Mouse (Mus musculus): Measurements from ENCODE around the gene Elp4. TPM values are rescaled to one million over a fixed set of nuclear protein-coding genes. Genes with fewer than 3 reads are reported as not detected.

The Elp4 gene
- polyA plus RNA-seq, 1 experiment, result 2.9 TPM

GRCm38 (mm10) chr2:105669371-105669861 lies 234.9 kb downstream of the Elp4 start:
- Histone ChIP-seq H3K4me1 (ENCODE audit: control insufficient read depth, insufficient read depth, insufficient read length) (no peaks in the 10 kb centered on the region), H3K36me3 (ENCODE audit: control insufficient read depth, insufficient read depth, low read length) (no peaks in the 10 kb centered on the region), H3K27ac (ENCODE audit: insufficient read depth, low read length) (no peak overlapping the region), H3K27me3 (ENCODE audit: control insufficient read depth, insufficient read depth, low read length) (peaks cover 50% of the 10 kb centered on the region), H3K4me3 (ENCODE audit: extremely low read depth, insufficient read depth, insufficient read length) (no peak overlapping the region)
- DNase-seq (ENCODE audit: low read depth in 1 of 2, low spot score in 2 of 2), result no peak
- 4% methylated on average over 35 of the region's 35 CpGs for WGBS
- no peak for TF ChIP-seq CTCF (IDR thresholded peaks at IDR 0.05; ENCODE audit: extremely low read depth, insufficient read depth, insufficient read length, insufficient replicate concordance)
- TF ChIP-seq POLR2A (IDR thresholded peaks at IDR 0.05; ENCODE audit: low read depth, low read length), result no peak

GRCm38 (mm10) chr2:105668271-105669270 lies 235.8 kb downstream of the Elp4 start, which contains the start of gene Pax6:
Gene Pax6 (plus strand): TSS chr2:105668900.
- TF ChIP-seq CTCF (IDR thresholded peaks at IDR 0.05; ENCODE audit: extremely low read depth, insufficient read depth, insufficient read length, insufficient replicate concordance) (no peak), POLR2A (IDR thresholded peaks at IDR 0.05; ENCODE audit: low read depth, low read length) (no peak)
- WGBS, result 6% methylated on average over 44 of the region's 44 CpGs
- Histone ChIP-seq H3K4me1 (ENCODE audit: control insufficient read depth, insufficient read depth, insufficient read length) (no peaks in the 10 kb centered on the region), H3K4me3 (ENCODE audit: extremely low read depth, insufficient read depth, insufficient read length) (no peak within 1 kb of the TSS), H3K27ac (ENCODE audit: insufficient read depth, low read length) (no peak within 1 kb of the TSS), H3K27me3 (ENCODE audit: control insufficient read depth, insufficient read depth, low read length) (peaks cover 45% of the 10 kb centered on the region), H3K36me3 (ENCODE audit: control insufficient read depth, insufficient read depth, low read length) (no peaks in the 10 kb centered on the region)
- no peak for DNase-seq (ENCODE audit: low read depth in 1 of 2, low spot score in 2 of 2)

GRCm38 (mm10) chr2:105667626-105667950 lies 236.8 kb downstream of the Elp4 start:
- H3K36me3 ChIP-seq (ENCODE audit: control insufficient read depth, insufficient read depth, low read length), result no peaks in the 10 kb centered on the region
- no peaks in the 10 kb centered on the region for H3K4me1 ChIP-seq (ENCODE audit: control insufficient read depth, insufficient read depth, insufficient read length)
- H3K27ac ChIP-seq (ENCODE audit: insufficient read depth, low read length), result no peak overlapping the region
- H3K4me3 ChIP-seq (ENCODE audit: extremely low read depth, insufficient read depth, insufficient read length), result no peak overlapping the region
- DNase-seq (ENCODE audit: low read depth in 1 of 2, low spot score in 2 of 2), result no peak
- no peak for TF ChIP-seq CTCF (IDR thresholded peaks at IDR 0.05; ENCODE audit: extremely low read depth, insufficient read depth, insufficient read length, insufficient replicate concordance)
- TF ChIP-seq POLR2A (IDR thresholded peaks at IDR 0.05; ENCODE audit: low read depth, low read length), result no peak
- WGBS, result 3% methylated on average over 11 of the region's 11 CpGs
- H3K27me3 ChIP-seq (ENCODE audit: control insufficient read depth, insufficient read depth, low read length), result peaks cover 43% of the 10 kb centered on the region

GRCm38 (mm10) chr2:105666763-105667625 lies 237.4 kb downstream of the Elp4 start:
- 6% methylated on average over 41 of the region's 41 CpGs for WGBS
- H3K4me1 ChIP-seq (ENCODE audit: control insufficient read depth, insufficient read depth, insufficient read length), result no peaks in the 10 kb centered on the region
- peaks cover 39% of the 10 kb centered on the region for H3K27me3 ChIP-seq (ENCODE audit: control insufficient read depth, insufficient read depth, low read length)
- no peaks in the 10 kb centered on the region for H3K36me3 ChIP-seq (ENCODE audit: control insufficient read depth, insufficient read depth, low read length)
- TF ChIP-seq POLR2A (IDR thresholded peaks at IDR 0.05; ENCODE audit: low read depth, low read length) (no peak), CTCF (IDR thresholded peaks at IDR 0.05; ENCODE audit: extremely low read depth, insufficient read depth, insufficient read length, insufficient replicate concordance) (no peak)
- H3K4me3 ChIP-seq (ENCODE audit: extremely low read depth, insufficient read depth, insufficient read length), result no peak overlapping the region
- no peak for DNase-seq (ENCODE audit: low read depth in 1 of 2, low spot score in 2 of 2)
- H3K27ac ChIP-seq (ENCODE audit: insufficient read depth, low read length), result no peak overlapping the region; the same call in 1 of the 2 replicates

GRCm38 (mm10) chr2:105666331-105666730 lies 238.0 kb downstream of the Elp4 start:
- no peak for DNase-seq (ENCODE audit: low read depth in 1 of 2, low spot score in 2 of 2)
- Histone ChIP-seq H3K36me3 (ENCODE audit: control insufficient read depth, insufficient read depth, low read length) (no peaks in the 10 kb centered on the region), H3K4me3 (ENCODE audit: extremely low read depth, insufficient read depth, insufficient read length) (no peak overlapping the region), H3K4me1 (ENCODE audit: control insufficient read depth, insufficient read depth, insufficient read length) (no peaks in the 10 kb centered on the region), H3K27ac (ENCODE audit: insufficient read depth, low read length) (no peak overlapping the region; the same call in 1 of the 2 replicates), H3K27me3 (ENCODE audit: control insufficient read depth, insufficient read depth, low read length) (peaks cover 39% of the 10 kb centered on the region)
- 11% methylated on average over 6 of the region's 6 CpGs for WGBS
- TF ChIP-seq POLR2A (IDR thresholded peaks at IDR 0.05; ENCODE audit: low read depth, low read length), result no peak
- no peak for TF ChIP-seq CTCF (IDR thresholded peaks at IDR 0.05; ENCODE audit: extremely low read depth, insufficient read depth, insufficient read length, insufficient replicate concordance)

GRCm38 (mm10) chr2:105665491-105666250 lies 238.7 kb downstream of the Elp4 start:
- no peak for DNase-seq (ENCODE audit: low read depth in 1 of 2, low spot score in 2 of 2)
- no peak for TF ChIP-seq POLR2A (IDR thresholded peaks at IDR 0.05; ENCODE audit: low read depth, low read length)
- TF ChIP-seq CTCF (IDR thresholded peaks at IDR 0.05; ENCODE audit: extremely low read depth, insufficient read depth, insufficient read length, insufficient replicate concordance), result no peak
- no peak overlapping the region for H3K4me3 ChIP-seq (ENCODE audit: extremely low read depth, insufficient read depth, insufficient read length)
- peaks cover 40% of the 10 kb centered on the region for H3K27me3 ChIP-seq (ENCODE audit: control insufficient read depth, insufficient read depth, low read length)
- no peaks in the 10 kb centered on the region for H3K36me3 ChIP-seq (ENCODE audit: control insufficient read depth, insufficient read depth, low read length)
- H3K4me1 ChIP-seq (ENCODE audit: control insufficient read depth, insufficient read depth, insufficient read length), result no peaks in the 10 kb centered on the region
- 19% methylated on average over 5 of the region's 5 CpGs for WGBS
- no peak overlapping the region for H3K27ac ChIP-seq (ENCODE audit: insufficient read depth, low read length)

Data from spleen, adult 2 months (tissue).